Mouse (Mus musculus): Measurements from ENCODE around the gene Akap9.
"Not testable (repeated sequence)": the region's sequence is repeated elsewhere in the genome, so short reads cannot be mapped to it uniquely, and the experiment has no call there.

Akap9 gene

GRCm38 (mm10) chr5:4039351-4039750, 111.5 kb downstream of the Akap9 start:
- no peak for DNase-seq (ENCODE audit: low spot score)

DNA sequence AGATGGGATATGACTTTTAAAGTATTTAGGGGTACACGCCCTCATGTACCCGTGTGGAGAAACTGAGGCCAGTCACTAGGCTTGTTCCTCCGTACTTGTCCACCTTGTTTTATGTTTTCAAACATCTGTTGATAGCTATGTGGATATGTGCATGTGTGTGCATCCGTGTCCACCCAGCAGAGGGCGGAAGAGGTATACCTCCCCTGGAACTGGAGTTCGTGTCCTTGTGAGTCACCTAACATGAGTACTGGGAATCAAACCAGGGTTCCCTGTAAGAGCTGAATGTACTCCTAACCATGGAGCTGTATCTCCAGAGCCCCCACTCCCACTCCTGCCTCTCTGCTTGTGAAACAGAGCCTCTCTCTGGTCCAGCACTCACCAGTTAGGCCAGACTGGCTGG, 112.5 kb downstream of the Akap9 start:
- DNase-seq (ENCODE audit: low spot score) = no peak

DNA sequence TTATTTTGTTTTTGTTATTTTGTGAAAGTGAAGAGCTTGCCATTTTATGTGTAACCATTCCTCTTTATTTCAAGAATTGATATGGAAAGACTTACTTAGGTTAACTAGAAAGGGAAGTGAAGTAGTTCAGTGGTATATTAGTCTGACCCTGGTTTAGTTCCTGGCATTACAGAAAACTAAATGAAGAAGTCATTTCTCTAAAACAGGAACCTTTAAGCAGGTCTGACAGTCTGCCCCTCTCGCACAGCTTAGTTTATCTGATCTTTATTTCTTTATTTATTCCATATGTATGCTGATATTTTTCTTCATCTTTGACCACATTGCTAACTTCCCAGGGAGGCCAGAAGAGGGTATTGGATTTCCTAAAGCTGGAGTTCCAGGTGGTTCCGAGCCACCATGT, 113.1 kb downstream of the Akap9 start:
- DNase-seq (ENCODE audit: low spot score) = no peak

GRCm38 (mm10) chr5:4060313-4060712, 132.5 kb downstream of the Akap9 start:
- no peak for DNase-seq (ENCODE audit: low spot score)

DNA sequence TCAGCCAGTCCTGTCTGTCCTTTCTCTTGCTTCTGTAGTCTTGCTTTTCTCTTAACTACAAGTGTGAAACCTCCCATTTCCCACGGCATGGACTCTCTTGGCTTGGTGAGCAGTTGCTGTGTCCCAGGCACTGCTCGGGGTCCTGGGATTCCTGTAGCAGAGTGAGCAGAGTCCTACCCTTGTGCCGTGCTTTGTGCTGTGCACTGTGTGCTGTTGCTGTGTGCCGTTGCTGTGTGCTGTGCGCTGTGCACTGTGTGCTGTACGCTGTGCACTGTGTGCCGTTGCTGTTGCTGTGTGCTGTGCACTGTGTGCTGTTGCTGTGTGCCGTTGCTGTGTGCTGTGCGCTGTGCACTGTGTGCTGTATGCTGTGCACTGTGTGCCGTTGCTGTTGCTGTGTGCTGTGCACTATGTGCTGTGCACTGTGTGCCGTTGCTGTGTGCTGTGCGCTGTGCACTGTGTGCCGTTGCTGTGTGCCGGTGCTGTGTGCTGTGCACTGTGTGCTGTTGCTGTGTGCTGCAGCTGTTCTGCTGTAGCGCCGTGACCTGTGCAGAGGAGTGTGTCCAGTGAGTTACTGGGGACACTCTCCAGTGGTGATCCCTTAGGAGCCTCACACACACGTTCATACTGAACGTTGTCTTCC, 138.7 kb downstream of the Akap9 start:
- no peak for DNase-seq (ENCODE audit: low spot score)

GRCm38 (mm10) chr5:4067203-4067602, 139.3 kb downstream of the Akap9 start:
- no peak for DNase-seq (ENCODE audit: low spot score)

DNA sequence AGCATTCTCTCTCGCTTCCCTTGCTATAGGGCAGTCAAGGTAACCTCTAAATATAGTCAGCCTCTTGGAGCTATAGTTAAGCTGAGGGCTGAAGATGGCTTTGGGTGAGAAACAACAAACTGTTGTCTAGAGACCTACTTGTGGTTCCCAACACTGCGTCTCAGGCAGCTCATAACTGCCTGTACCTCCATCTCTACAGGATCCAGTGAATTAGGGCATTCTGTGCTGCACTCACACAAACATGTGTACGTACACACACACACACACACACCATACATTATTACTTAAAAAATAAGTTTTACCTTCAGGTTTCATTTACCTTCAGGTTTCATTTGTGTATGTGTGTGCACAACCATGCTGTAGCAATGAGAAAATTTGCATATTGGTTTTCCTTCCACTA, 151.2 kb downstream of the Akap9 start:
- no peak for DNase-seq (ENCODE audit: low spot score)

DNA sequence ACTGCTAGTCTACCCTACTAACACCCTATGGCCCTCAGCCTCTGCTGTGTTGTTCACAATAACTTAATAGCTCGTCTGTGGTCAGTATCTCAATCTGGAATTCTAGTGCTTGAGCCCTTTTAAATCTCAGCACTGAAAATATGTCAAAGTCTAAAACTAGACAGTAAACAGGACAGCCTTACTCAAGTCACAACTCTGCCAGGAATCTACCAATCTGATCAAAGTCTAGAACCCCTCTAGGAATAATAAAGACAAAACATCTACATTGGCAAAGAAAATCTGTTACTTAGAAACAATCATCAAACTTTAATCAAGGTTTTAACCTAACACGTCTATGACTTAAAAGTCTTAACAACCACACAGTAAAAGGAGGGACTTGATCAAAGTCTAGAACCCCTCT, 153.0 kb downstream of the Akap9 start:
- DNase-seq (ENCODE audit: low spot score) = no peak

DNA sequence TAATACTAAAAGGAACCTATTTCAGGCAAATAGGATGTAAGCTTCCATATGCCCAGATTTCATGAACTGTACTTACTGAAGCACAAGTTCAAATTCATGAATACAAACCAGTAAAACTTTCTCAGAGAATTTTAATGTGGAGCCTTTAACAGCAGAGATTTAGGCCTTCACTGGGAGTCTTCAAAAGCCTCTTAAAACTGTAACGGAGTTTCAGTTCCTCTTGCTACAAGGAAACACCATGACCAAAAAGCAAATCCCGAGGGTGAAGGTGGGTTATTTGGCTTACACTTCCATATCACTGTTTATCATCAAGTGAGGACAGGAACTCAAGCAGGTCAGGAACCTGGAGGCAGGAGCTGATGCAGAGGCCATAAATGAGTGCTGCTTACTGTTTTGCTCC, 153.7 kb downstream of the Akap9 start:
- DNase-seq (ENCODE audit: low spot score) = no peak

DNA sequence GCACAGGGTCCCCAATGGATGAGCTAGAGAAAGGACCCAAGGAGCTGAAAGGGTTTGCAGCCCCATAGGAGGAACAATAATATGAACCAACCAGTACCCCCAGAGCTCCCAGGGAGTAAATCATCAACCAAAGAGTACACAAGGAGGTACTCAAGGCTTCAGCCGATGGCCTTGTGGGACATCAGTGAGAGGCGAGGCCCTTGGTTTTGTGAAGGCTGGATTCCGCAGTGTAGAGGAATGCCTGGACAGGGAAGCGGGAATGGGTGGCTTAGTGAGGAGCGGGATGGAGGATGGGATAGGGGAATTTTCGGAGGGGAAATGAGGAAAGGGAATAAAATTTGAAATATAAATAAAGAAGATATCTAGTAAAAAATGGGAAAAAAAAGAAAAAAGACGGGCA, 157.1 kb downstream of the Akap9 start:
- no peak for DNase-seq (ENCODE audit: low spot score)

- no peak for DNase-seq (ENCODE audit: low spot score)
Measured at GRCm38 (mm10) chr5:4086309-4086708, 158.5 kb downstream of the Akap9 start.

DNA sequence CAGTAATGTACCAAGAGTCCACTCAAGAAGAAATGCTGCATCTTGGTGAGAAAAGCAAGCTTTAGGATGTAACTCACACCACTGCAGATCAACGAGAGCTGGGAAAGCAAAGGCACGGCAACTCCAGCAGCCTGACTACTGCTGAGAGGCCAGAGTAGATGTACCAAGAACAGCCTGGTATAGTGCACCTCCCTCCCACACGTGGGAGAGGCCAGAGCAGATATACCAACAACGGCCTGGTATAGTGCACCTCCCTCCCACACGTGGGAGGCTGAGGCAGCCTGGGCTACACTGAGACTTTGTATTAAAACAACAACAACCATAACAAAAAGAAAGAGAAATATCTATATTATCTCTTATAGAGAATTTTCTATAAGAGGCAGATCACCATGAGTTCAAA, 160.3 kb downstream of the Akap9 start:
- DNase-seq (ENCODE audit: low spot score) = no peak

DNA sequence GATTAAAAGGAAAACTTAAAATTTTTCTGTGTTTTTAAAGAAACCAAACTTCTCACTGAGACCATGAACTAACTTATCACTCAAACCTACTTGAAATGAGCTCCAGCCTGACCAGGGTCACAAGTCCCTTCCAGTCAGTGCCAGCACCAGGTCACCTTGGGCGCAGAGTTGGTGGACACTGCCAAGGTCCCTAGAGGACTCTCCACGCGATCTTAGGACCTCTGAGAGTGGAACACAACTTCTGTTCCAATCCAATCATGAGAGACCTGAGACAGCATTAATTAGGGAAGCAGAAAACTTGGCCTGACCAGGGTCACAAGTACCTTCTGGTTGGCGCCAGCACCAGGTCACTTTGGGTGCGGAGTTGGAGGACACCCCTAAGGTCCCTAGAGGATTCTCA, 166.6 kb downstream of the Akap9 start:
- no peak for DNase-seq (ENCODE audit: low spot score)

DNA sequence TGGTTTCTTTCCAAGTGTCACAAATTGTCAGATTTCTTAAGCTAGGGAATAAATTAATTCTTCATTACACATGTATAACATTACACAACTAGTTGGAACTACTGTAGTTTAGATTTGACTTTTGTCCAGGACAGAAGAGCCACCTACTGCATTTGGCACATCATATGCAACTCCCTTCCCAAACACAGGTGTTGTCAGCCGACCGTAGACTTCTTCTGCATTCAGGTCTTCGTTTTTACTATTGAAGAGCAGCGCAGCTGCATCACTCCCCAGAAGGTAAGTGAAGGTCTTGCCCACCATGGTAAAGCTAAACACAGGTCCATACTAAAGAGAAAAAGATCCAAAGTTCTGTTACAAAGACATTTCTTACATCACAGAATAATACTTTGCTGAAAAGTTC, 173.2 kb downstream of the Akap9 start:
- no peak for DNase-seq (ENCODE audit: low spot score)

DNA sequence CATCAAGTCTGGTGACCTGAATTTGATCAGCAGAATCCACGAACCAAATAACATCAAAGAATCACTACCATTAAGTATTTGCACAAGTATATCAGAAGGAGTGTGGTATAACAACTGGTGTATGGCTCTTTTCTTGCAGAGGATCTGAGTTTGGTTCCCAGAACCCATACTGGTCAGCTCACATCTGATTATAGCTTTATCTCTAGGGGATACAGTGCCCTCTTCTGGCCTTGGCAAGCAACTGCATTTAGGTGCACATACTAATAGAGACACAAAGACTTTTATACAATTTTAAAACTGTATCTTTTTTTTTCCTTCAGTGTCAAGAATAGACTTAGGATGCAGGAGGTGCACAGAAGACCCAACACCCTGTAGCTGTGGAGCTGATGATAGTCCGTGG, 173.9 kb downstream of the Akap9 start:
- DNase-seq (ENCODE audit: low spot score) = no peak

DNA sequence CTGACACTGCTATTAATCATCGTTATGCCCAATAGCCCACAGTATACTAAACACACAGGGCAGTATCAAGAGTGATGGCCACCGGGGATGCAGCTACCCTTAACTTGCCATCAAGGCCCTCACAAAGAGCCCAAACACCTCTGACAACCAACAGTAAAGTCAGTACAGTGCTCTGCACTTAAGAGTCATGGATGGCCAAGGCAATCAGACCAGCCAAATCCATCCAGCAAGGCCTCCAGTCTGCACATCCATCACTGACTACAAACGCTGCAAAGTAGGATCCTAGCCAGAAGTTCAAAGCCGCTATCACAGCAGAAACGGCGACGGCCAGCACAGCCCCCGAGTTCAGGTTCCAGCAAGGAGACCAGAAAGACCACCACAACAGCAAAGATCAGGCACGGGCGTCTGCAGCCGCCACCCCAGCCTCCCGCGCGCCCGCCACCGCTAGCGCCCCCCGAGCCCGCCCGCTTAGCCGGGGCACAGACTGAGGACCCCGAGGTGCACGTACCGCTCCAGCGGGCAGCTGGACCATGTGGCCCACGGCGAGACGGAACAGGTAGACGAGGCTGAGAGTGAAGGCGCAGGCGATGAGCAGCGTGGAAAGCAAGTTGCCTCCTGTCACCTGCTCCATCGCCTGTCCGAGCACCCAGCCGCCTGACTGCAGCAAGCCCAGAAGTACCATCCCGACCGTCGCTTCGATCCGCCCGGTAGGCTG, 175.9 kb downstream of the Akap9 start:
- DNase-seq (ENCODE audit: low spot score) = no peak

- DNase-seq (ENCODE audit: low spot score) = peak; percentile 97
Measured at GRCm38 (mm10) chr5:4104341-4105040, 176.6 kb downstream of the Akap9 start, which contains the start of gene Cyp51. Cyp51 (minus strand) TSS chr5:4104746.

GRCm38 (mm10) chr5:4105651-4106186, 177.9 kb downstream of the Akap9 start:
- peak; percentile 77 for DNase-seq (ENCODE audit: low spot score)

- not testable (repeated sequence) for DNase-seq (ENCODE audit: low spot score)
Measured at GRCm38 (mm10) chr5:4107056-4107455, 179.2 kb downstream of the Akap9 start.

DNA sequence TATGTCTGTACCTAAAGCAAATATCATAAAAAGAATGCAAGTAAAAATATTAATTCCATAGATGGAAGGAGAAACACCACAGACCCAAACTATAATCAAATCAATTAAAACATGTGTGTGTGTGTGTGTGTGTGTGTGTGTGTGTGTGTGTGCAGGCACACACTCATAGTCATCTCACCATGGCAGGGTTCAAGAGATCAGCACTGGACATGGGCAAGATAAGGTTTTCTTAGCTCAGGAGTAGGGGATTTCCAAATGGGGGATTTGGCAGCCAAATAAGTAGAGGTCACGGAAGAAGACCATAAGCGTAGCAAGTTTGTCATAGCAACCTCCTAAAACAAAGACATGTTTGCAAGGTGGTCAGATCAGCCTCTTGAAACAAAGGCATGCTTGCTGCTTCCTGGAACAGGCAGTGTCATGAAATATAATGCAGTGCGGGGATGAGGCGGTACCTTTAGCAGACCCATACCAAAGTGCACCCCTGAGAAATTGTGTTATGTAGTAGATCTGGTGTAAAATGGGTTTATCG, 184.8 kb downstream of the Akap9 start:
- DNase-seq (ENCODE audit: low spot score) = no peak
